Mouse (Mus musculus): ENCODE data around the gene Plk5.

GRCm38 (mm10) chr10:80325045-80325444 lies 31.2 kb upstream of the Plk5 start:
- no peak for TF ChIP-seq CTCF (IDR thresholded peaks at IDR 0.05)
- TF ChIP-seq EP300 (IDR thresholded peaks at IDR 0.05) = no peak

All from lung, postnatal 0 days (tissue).